ENCODE assay signal across 15 mouse cellular contexts in the genomic region with DNA sequence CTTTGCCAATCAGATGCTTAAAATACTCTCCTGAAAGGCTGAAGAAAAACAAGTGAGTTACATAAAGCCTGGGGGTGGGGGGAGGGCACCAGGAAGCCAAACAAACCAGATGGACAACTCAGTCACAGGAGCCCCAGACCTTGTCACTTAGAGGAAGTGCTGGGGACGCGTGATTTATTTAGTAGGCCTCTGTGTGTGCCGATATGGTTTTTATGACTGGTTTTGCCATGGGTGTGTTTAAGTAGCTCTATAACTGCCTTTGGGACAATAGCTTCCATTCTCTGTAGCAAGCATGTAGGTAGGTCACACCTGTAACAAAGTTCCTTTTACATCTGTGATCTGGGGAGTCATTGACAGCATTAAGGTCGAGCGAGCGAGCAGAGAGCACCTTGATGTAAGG.
DNase-seq lines count a peak whose midpoint lies in the region; ATAC-seq and TF ChIP-seq lines count a peak whose summit lies in the region.
"Had no signal": no experiment of that assay in that cellular context is flagged by ENCODE, and none has a peak within 500 bp of the region (broad histone marks: within the 10 kb centered on the region; RNA-seq: fewer than 3 reads in every experiment).

No protein-coding gene starts in this region.

- H3K4me2 ChIP-seq in intestine, postnatal 0 days (replicated peaks; ENCODE audit: low read depth): peak overlapping the region; percentile 35
- no peak overlapping the region for H3K4me2 ChIP-seq in stomach, embryonic 15.5 days
- H3K4me2 ChIP-seq: neural tube, embryonic 15.5 days had no signal

- no peaks in the 10 kb centered on the region for H3K9me3 ChIP-seq in megakaryocyte, embryonic 14.5 days
- no peaks in the 10 kb centered on the region for H3K9me3 ChIP-seq in intestine, postnatal 0 days (ENCODE audit: control insufficient read depth)
- no peaks in the 10 kb centered on the region for H3K9me3 ChIP-seq in stomach, embryonic 15.5 days
- H3K9me3 ChIP-seq: neural tube, embryonic 15.5 days had no signal

- H3K27me3 ChIP-seq in megakaryocyte, embryonic 14.5 days (replicated peaks): no peaks in the 10 kb centered on the region
- H3K27me3 ChIP-seq in intestine, postnatal 0 days (replicated peaks; ENCODE audit: control insufficient read depth, insufficient read depth, low read length): no peaks in the 10 kb centered on the region
- H3K27me3 ChIP-seq in stomach, embryonic 15.5 days (replicated peaks): no peaks in the 10 kb centered on the region
- H3K27me3 ChIP-seq: neural tube, embryonic 15.5 days had no signal

- H3K9ac ChIP-seq in intestine, postnatal 0 days (ENCODE audit: low read depth, low read length): no peak overlapping the region
- H3K9ac ChIP-seq in stomach, embryonic 15.5 days: no peak overlapping the region
- H3K9ac ChIP-seq: neural tube, embryonic 15.5 days had no signal

- H3K27ac ChIP-seq in intestine, postnatal 0 days (ENCODE audit: low read depth, low read length): peak overlapping the region; percentile 87
- H3K27ac ChIP-seq in stomach, embryonic 15.5 days: peak overlapping the region; percentile 64; the same call in 1 of the 2 replicates
- H3K27ac ChIP-seq: heart, adult 2 months; layer of hippocampus, adult 2 months; neural tube, embryonic 15.5 days had no signal

- no peak for TF ChIP-seq CTCF in intestine, postnatal 0 days (IDR thresholded peaks at IDR 0.05; ENCODE audit: low read depth)

- peaks cover 55% of the 10 kb centered on the region for H3K36me3 ChIP-seq in megakaryocyte, embryonic 14.5 days (replicated peaks; ENCODE audit: low read length)
- H3K36me3 ChIP-seq in intestine, postnatal 0 days (ENCODE audit: control insufficient read depth, insufficient read depth): peaks cover 14% of the 10 kb centered on the region; the same call in 1 of the 2 replicates
- H3K36me3 ChIP-seq in stomach, embryonic 15.5 days: peaks cover 9% of the 10 kb centered on the region

- peak; percentile 24 for DNase-seq in embryo, embryonic 10.5 days (ENCODE audit: low spot score)
- DNase-seq in embryo, embryonic 9.5 days (ENCODE audit: extremely low spot score): no peak
- no peak for DNase-seq in frontal cortex, postnatal 25 days (ENCODE audit: low spot score in 2 of 2)
- DNase-seq in gastrocnemius, postnatal 4 days (ENCODE audit: low spot score in 2 of 2): no peak
- DNase-seq: cerebellum, postnatal 36 days; heart, adult 2 months; midbrain, embryonic 14.5 days; right cerebral cortex, postnatal 14 days; thymus, adult 2 months had no signal

- peak overlapping the region; percentile 29 for H3K4me3 ChIP-seq in megakaryocyte, embryonic 14.5 days (replicated peaks)
- no peak overlapping the region for H3K4me3 ChIP-seq in intestine, postnatal 0 days (ENCODE audit: low read depth, low read length)
- H3K4me3 ChIP-seq in stomach, embryonic 15.5 days (replicated peaks): no peak overlapping the region
- H3K4me3 ChIP-seq: heart, adult 2 months; layer of hippocampus, adult 2 months; neural tube, embryonic 15.5 days had no signal

- no peak for ATAC-seq in megakaryocyte, adult 5-6 weeks (ENCODE audit: poor library complexity, severe bottlenecking)
- peak; percentile 88 for ATAC-seq in intestine, postnatal 0 days
- 0 out of 2 replicates have a peak, but pooled peaks have one; percentile 18 for ATAC-seq in stomach, embryonic 15.5 days (ENCODE audit: insufficient read depth, low FRiP score, low read depth)

- WGBS in intestine, postnatal 0 days: 21% methylated on average over 6 of the region's 6 CpGs
- 53% methylated on average over 6 of the region's 6 CpGs for WGBS in stomach, embryonic 15.5 days

- peaks cover 92% of the 10 kb centered on the region for H3K4me1 ChIP-seq in megakaryocyte, embryonic 14.5 days
- H3K4me1 ChIP-seq in intestine, postnatal 0 days (replicated peaks; ENCODE audit: control insufficient read depth, insufficient read depth, low read length): peaks cover 10% of the 10 kb centered on the region
- H3K4me1 ChIP-seq in stomach, embryonic 15.5 days: peaks cover 3% of the 10 kb centered on the region; the same call in 1 of the 2 replicates
